Mouse (Mus musculus) telencephalon, adult 2 months (tissue): ENCODE measurements around the gene Acox3.

Experiments used
- DNase-seq: peaks from one replicate; pipeline ENCODE4 v3.0.0-alpha.2; 2011; ENCODE audit warnings: low read depth, low spot score

Gene Acox3

GRCm38 (mm10) chr5:35582445-35583220 is at the start of gene Acox3:
Gene Acox3, plus strand, starts transcription at chr5:35583040.
- peak; percentile 97 for DNase-seq

- no peak for DNase-seq
These were observed 46.6 kb upstream of the Acox3 start for GRCm38 (mm10) chr5:35536271-35536670.

DNA sequence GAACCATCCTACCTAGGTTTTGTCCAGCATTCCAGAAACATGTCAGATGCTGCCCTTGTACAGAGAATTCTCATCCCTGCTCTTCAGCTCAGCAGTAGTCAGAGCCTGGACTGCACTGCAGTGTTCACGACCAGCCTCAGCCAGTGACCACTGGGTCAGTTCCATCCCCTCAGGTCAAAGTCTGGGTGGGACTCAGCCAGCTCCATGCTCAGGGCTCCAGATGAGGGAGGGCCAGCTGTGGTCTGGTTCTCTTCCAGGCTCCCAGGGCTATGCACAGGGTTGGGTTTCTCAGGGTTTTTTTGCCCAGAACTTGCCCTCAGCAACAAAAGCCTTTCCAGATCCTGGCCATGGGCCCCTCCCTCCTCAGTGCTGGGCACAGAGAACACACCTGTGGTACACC is 45.4 kb upstream of the Acox3 start:
- no peak for DNase-seq

DNA sequence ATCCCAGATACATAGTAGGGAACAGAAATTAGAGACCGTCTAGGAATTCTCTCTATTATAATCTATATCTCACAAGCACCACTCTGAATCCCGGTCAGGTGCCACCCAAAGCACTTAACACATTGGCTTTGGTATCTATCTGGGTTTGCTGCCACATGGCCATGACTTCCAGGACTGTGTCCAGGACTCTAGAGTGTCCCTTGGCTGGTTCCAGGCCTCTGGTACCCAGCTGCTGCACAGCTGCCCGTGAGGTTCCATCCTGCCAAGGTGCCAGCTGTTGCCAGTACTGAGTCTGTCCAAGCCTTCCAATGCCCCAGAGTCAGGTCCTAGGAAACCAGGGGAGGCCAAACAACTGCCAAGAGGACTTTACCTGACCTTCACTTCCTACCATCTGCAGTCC is 44.8 kb upstream of the Acox3 start:
- DNase-seq = no peak

- no peak for DNase-seq
These were observed 43.3 kb upstream of the Acox3 start for GRCm38 (mm10) chr5:35539576-35539975.

- DNase-seq = no peak
These were observed 42.3 kb upstream of the Acox3 start for GRCm38 (mm10) chr5:35540555-35540954.

DNA sequence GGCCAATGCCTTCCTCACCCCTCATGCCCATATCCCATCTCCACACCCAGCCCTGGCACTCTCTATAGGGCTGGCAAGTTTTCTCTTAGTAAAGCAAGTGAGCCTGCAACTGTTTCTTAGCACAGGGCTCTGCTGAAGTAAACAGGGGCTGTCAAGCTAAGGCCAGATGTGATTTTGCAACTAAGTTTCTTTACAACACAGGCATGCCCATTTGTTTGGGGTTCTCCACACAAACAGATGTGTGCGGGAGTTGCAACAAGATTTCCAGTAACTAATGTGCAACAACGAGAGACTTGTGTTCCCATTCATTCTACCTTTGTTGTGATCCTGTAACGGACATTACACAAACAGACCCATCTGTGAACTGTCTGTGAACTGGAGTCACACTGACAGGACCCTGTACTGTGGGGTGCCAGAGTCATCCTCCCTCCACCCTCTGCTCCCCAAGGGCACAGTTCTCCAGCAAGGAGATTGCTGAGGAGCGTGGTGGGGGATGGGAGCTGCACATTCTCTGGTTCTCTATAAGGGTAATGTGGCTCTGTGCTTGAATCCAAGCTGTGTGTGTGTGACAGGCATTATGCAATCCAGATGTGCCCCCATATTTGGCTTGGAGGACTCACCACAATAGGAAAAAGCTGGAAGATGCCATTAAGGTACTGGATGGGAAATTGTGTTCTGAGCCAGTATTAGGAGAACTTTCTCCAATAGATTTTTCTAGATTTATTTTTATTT is 41.6 kb upstream of the Acox3 start:
- DNase-seq = no peak

DNA sequence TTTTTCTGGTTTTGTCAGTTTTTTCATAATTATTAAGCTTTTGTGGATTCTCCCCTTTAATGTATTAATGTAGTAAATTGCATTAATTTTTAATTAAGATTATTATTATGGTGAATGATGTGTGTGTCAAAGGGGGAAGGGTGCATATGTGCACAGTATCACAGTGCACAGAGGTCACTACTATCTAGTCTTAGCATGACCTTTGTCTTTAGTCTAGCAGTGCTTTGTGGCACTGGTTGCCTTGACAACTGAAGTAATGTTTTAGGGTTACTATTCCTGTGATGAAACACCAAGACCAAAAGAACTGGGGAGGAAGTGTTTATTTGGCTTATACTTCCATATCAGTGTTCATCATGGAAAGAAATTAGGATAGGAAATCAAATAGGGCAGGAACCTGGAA is 36.7 kb upstream of the Acox3 start:
- no peak for DNase-seq

DNA sequence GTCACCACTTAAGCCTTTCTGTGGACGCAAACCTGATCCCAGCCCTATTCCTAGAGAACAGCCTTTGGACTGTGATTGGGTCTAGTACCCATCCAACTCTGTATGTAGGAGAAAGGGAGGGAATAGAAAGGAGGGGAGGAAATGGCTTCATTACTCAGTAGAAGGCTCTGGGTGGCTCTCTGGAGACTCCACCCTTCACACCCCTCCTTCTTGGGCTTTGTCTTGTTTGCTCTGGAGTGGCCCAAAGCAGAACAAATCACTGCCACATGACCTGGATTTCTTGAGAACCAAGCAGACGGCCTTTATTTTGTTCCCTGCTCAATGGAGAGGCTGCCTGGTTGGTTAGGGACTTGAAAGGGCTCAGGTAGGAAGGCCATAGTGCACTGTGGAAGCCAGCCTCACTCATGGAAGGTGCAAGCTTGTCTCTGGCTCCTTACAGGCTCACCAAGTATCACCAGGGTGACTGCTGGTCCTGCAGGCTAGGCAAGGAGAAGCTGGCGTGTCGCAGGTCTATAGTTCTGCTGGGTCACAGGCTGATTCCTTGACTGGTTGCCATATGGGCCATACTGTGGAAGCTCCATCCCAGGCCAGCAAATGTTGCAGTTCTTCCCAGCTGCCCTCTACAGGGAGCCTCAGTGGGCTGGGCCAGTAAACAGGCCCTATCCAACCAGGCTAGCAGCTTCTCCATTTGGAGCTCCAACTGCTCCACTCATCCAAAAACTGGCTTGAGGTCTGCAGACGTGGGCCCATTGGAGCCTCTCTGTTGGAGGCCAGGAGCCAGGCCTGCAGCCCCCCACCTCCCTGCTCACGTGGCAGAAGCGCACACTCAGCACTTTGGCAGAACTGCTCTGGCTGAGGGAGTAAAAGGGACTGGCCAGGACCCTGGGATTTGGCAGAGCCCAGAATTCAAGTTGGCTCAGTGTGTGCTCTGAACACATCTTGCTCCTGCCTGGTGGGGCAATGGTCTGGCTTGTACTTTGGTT is 30.7 kb upstream of the Acox3 start:
- no peak for DNase-seq

GRCm38 (mm10) chr5:35552838-35553539 is 29.9 kb upstream of the Acox3 start:
- DNase-seq = no peak

DNA sequence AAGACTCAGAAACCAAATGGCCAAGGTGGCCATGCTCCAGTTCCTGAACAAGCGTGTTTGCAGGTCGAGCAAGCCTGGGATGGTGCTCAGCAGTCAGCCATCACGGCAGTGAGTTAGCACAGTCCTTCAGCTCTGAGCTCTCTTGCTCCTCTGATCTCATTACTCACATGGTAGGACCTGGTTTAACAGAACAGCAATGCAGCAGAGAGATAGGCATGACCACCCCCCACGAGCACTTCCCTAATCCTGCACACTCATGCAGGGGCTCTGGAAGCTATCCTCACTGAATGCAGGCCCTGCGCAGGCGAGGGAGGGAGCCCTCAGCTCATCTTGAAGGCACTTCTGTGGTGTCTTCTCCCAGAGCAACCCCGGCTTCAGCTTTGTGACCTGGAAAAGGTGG is 26.4 kb upstream of the Acox3 start:
- DNase-seq = no peak

GRCm38 (mm10) chr5:35557946-35558621 is 24.8 kb upstream of the Acox3 start:
- DNase-seq = no peak

DNA sequence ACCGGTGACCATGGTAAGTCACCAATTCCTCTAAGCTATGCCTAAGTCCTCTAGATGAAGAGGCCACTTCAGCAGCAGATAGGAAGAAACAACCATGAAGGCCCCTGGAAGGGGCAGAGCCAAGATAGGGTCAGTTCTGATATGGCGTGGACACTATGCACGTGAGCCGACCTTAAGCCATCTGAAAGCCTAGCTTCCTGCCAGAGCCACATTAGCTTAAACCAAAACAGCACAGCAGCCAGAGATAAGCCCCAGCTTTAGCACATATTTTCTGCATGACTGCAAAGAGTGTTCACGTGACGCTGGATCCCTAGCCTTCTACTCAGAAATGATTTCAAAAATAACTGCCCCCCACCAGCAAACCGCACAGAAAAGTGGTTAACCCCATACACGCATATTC is 23.4 kb upstream of the Acox3 start:
- no peak for DNase-seq

- DNase-seq = peak; percentile 50
These were observed 20.2 kb upstream of the Acox3 start for GRCm38 (mm10) chr5:35562616-35563015.

DNA sequence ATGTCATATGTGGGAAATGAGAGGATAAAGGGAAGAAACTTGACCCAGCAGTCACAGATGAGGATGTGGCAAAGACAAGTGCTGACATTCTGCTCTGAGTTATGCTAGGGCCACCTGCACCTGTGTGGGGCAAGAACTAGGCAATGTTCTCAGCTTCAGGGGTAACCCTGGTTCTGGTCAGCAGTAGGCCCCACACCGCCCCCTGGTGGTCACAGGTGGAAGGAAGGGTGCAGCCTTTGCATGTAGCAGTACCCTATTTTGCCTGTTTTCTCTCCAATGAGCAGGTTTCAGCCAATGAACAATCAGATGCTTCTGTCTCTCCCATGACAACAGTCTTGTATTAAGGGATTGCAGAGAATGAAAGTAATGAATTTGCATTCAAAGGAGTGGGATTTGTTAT is 19.4 kb upstream of the Acox3 start:
- DNase-seq = no peak

DNA sequence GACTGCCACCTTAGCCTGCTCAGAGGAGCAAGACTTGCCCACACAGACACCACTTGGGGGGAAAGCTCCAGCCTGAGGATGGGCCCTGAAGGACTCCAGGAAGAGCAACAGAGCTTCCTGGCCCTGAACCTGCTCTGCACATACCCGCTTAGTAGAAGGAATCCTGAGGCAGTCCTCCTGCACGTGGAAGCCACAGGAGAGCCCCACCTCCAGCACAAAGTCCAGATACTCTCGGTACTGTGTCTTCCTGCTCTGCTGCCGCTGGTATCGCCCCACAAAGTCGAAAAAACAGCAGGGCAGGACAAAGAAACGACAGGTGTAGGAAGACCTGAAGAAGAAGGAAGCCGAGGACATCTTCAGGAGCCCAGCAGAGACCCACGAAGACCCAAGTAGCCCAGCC is 17.6 kb upstream of the Acox3 start:
- DNase-seq = no peak

GRCm38 (mm10) chr5:35566632-35567031 is 16.2 kb upstream of the Acox3 start:
- peak; percentile 32 for DNase-seq

- no peak for DNase-seq
These were observed 11.3 kb upstream of the Acox3 start for GRCm38 (mm10) chr5:35571546-35571945.

DNA sequence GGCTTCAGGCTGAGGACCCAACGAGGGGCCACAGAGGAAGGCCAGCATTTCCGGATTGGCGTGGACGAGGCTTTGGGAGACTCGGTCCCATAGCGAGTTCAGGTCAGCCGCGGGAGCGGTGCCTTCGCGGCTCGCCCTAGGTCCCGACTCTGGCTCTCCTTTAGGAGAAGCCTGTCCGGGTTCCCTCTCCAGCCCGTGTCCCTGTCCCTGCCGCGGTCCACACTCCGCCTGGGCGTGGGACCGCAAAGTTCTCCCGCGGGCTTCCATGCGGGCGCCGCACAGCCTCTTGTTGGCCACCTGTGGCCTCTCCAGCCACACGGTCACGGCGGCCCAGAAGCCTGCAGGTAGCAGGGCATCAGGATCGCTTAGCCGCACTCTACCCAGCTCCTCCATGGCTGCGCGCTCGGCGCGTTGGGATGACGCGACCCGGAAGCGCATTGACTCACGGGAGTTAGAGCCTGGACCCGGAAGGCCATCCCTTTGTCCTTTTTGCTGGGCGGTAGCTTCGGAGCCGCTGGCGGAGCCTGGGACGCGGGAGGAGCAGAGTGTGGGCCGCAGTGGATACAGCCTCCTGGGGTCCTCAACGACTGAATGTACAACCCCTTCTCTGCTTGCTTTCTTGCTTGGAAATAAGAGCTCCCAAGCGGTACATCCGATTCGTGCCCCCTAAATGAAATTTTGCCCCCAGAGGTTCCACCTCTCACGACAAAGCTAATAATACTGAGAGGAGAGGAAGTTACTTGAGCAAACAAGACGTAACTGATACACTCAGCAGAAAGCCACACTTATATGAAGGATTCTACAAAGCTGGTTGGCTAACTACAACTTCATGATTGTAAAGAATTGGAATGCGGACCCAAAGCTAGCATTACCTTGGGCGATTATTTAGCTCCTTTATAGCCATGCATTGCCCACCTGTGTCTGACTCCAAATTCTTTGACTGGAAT is 7.9 kb upstream of the Acox3 start, which contains the start of gene Trmt44:
TSS of gene Trmt44 (minus strand) at position 418 of the 947 bp plus-strand sequence.
- DNase-seq = peak; percentile 91
